Mouse (Mus musculus) CD4-positive, CD25-positive, alpha-beta regulatory T cell, adult 4 months (primary cell): ENCODE measurements around the gene Gm5128. TPM values are rescaled to one million over a fixed set of nuclear protein-coding genes. Genes with fewer than 3 reads are reported as not detected.
"Not testable (repeated sequence)": the region's sequence is repeated elsewhere in the genome, so short reads cannot be mapped to it uniquely, and the experiment has no call there.

ENCODE experiments used
- ATAC-seq: one replicate; pipeline ENCODE4 v1.8.0; 2017
- polyA plus RNA-seq, 2 experiments: library from polyadenylated mRNA; unstranded; fragments of 100-300 nt; shearing (Covaris generic); gene quantifications; one replicate each; pipeline ENCODE4 v1.2.1; 2017

Gm5128 gene
- polyA plus RNA-seq, result not detected

GRCm38 (mm10) chrX:135372984-135373383 is at the start of gene Gm5128:
TSS of gene Gm5128 (plus strand) at chrX:135373284.
- ATAC-seq, result not testable (repeated sequence)

GRCm38 (mm10) chrX:135360685-135361084 is 12.4 kb upstream of the Gm5128 start:
- not testable (repeated sequence) for ATAC-seq

- ATAC-seq, result not testable (repeated sequence)
Observed at GRCm38 (mm10) chrX:135361943-135362342, 11.1 kb upstream of the Gm5128 start.

- ATAC-seq, result not testable (repeated sequence)
Observed at GRCm38 (mm10) chrX:135403578-135403977, 30.5 kb downstream of the Gm5128 start.

GRCm38 (mm10) chrX:135421203-135421602 is 48.1 kb downstream of the Gm5128 start:
- not testable (repeated sequence) for ATAC-seq

- ATAC-seq, result not testable (repeated sequence)
Observed at GRCm38 (mm10) chrX:135421824-135422223, 48.7 kb downstream of the Gm5128 start.

GRCm38 (mm10) chrX:135422473-135422872 is 49.4 kb downstream of the Gm5128 start:
- ATAC-seq, result not testable (repeated sequence)

Other genes starting within 250 kb of the Gm5128 start
- gene Gm15023, start 195.7 kb upstream of the Gm5128 start, polyA plus RNA-seq, result under 1 TPM in 1 of 2 experiments, not detected in 1; 0.22 TPM
- gene Tceal6, start 162.6 kb upstream of the Gm5128 start, polyA plus RNA-seq, result not detected
- not detected for gene Pramel3, start 71.0 kb upstream of the Gm5128 start, polyA plus RNA-seq
- gene Gm7903, start 60.6 kb downstream of the Gm5128 start, polyA plus RNA-seq, result under 1 TPM in 1 of 2 experiments, not detected in 1; 0.35 TPM
- gene AV320801, start 121.3 kb downstream of the Gm5128 start, polyA plus RNA-seq, result under 1 TPM in 1 of 2 experiments, not detected in 1; 0.22 TPM
- gene Nxf7, start 225.5 kb downstream of the Gm5128 start, polyA plus RNA-seq, result not detected